Mouse (Mus musculus): Measurements from ENCODE around the gene Lmbr1. TPM values are rescaled to one million over a fixed set of nuclear protein-coding genes. Genes with fewer than 3 reads are reported as not detected.

Lmbr1 gene
- polyA plus RNA-seq, 1 experiment from 2014 or later, result 15.5 TPM

DNA sequence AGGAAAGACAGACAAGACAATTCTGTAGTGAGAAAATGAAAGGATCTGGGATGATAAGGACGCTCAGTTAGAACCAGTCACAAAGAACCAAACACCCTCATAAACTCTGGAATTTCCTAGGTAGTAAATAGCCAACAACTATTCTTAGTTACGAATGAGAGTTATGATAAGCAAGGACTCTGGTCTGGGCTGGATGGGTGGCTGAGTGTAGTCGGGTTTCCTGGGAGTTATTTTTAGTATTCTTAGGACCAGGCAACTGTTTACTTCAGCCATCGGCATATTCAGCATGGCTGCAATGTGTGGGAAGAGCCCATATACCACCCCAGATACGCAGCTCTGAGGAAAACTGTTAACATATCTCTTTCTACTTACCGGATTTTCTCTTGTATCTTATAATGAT is 14.7 kb downstream of the Lmbr1 start:
- Histone ChIP-seq H3K27me3 (no peaks in the 10 kb centered on the region), H3K36me3 (replicated peaks) (peaks cover 7% of the 10 kb centered on the region; the same call in 1 of the 2 replicates), H3K4me1 (no peaks in the 10 kb centered on the region), H3K27ac (no peak overlapping the region), H3K9me3 (no peaks in the 10 kb centered on the region), H3K9ac (no peak overlapping the region), H3K4me2 (no peak overlapping the region), H3K4me3 (replicated peaks) (no peak overlapping the region)
- WGBS, result 93% methylated on average over 6 of the region's 6 CpGs
- no peak for ATAC-seq (ENCODE audit: low FRiP score)

DNA sequence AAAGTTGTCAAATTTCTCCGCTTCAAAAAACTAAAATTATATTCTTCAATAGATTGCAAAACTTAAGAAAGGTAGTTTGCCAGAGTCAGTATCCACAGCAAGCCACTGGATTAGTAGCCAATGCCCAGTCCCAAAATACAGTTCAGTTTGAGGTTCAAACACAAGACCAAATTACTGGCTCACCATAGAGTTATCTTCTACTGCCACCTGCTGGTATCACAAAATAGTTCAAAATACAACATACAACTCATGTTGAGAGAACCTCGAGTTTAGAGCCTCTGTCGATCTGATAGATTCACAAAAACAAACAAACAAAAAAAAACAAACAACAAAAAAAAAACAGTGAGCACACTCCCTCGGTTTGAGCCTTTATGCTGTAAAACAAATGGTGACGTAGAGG is 42.4 kb downstream of the Lmbr1 start:
- no peaks in the 10 kb centered on the region for H3K36me3 ChIP-seq (replicated peaks)
- H3K4me3 ChIP-seq (replicated peaks), result no peak overlapping the region
- no peak overlapping the region for H3K9ac ChIP-seq
- no peak overlapping the region for H3K4me2 ChIP-seq
- H3K9me3 ChIP-seq, result no peaks in the 10 kb centered on the region
- no peak for ATAC-seq (ENCODE audit: low FRiP score)
- WGBS, result 63% methylated on average over 5 of the region's 5 CpGs
- no peaks in the 10 kb centered on the region for H3K4me1 ChIP-seq
- no peak overlapping the region for H3K27ac ChIP-seq
- no peaks in the 10 kb centered on the region for H3K27me3 ChIP-seq

GRCm38 (mm10) chr5:29322503-29322902 is 55.7 kb downstream of the Lmbr1 start:
- Histone ChIP-seq H3K27me3 (no peaks in the 10 kb centered on the region), H3K4me1 (no peaks in the 10 kb centered on the region), H3K27ac (no peak overlapping the region), H3K9me3 (no peaks in the 10 kb centered on the region), H3K4me2 (no peak overlapping the region), H3K36me3 (replicated peaks) (no peaks in the 10 kb centered on the region), H3K9ac (no peak overlapping the region), H3K4me3 (replicated peaks) (no peak overlapping the region)
- ATAC-seq (ENCODE audit: low FRiP score), result no peak
- WGBS, result 89% methylated on average over 2 of the region's 2 CpGs

GRCm38 (mm10) chr5:29309191-29309590 is 69.0 kb downstream of the Lmbr1 start:
- 84% methylated on average over 3 of the region's 3 CpGs for WGBS
- no peak overlapping the region for H3K4me2 ChIP-seq

DNA sequence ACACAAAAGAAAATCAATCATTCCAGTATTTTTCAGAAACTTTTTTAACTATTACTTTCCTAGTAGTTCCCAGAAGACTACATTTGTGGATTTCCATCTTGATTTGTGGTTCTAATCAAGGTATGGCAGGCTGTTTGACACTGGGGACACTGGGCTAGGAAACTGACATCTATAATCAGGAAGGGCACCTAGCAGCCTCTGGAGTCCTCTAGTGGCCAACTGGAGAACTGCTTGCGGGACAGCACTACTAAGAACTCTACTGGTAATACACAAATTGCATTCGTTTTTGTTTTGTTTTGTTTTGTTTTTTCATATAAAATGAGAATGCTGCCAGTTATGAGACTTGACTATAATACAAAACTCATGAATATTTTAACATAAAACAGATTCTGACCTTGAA is 85.0 kb downstream of the Lmbr1 start:
- H3K27me3 ChIP-seq, result no peaks in the 10 kb centered on the region
- no peak for ATAC-seq (ENCODE audit: low FRiP score)
- H3K9me3 ChIP-seq, result no peaks in the 10 kb centered on the region
- no peak overlapping the region for H3K9ac ChIP-seq
- H3K36me3 ChIP-seq (replicated peaks), result no peaks in the 10 kb centered on the region
- 21% methylated on average over 2 of the region's 2 CpGs for WGBS
- H3K4me1 ChIP-seq, result no peaks in the 10 kb centered on the region
- H3K4me3 ChIP-seq (replicated peaks), result no peak overlapping the region
- H3K4me2 ChIP-seq, result no peak overlapping the region
- H3K27ac ChIP-seq, result no peak overlapping the region

More at GRCm38 (mm10) chr5:29309191-29309590, 69.0 kb downstream of the Lmbr1 start:
- no peak overlapping the region for H3K4me3 ChIP-seq (replicated peaks)
- H3K27ac ChIP-seq, result no peak overlapping the region
- H3K36me3 ChIP-seq (replicated peaks), result no peaks in the 10 kb centered on the region; the same call in 1 of the 2 replicates
- H3K9ac ChIP-seq, result no peak overlapping the region
- H3K27me3 ChIP-seq, result no peaks in the 10 kb centered on the region
- no peaks in the 10 kb centered on the region for H3K4me1 ChIP-seq
- no peak for ATAC-seq (ENCODE audit: low FRiP score)
- no peaks in the 10 kb centered on the region for H3K9me3 ChIP-seq

GRCm38 (mm10) chr5:29290110-29290509 is 88.1 kb downstream of the Lmbr1 start:
- Histone ChIP-seq H3K27me3 (no peaks in the 10 kb centered on the region), H3K9ac (no peak overlapping the region), H3K9me3 (no peaks in the 10 kb centered on the region), H3K4me1 (no peaks in the 10 kb centered on the region), H3K36me3 (replicated peaks) (no peaks in the 10 kb centered on the region), H3K4me2 (no peak overlapping the region), H3K4me3 (replicated peaks) (no peak overlapping the region), H3K27ac (no peak overlapping the region)
- no peak for ATAC-seq (ENCODE audit: low FRiP score)
- WGBS, result 97% methylated on average over 3 of the region's 3 CpGs

- Histone ChIP-seq H3K27ac (no peak overlapping the region), H3K4me3 (replicated peaks) (no peak overlapping the region), H3K27me3 (no peaks in the 10 kb centered on the region), H3K9me3 (no peaks in the 10 kb centered on the region), H3K36me3 (replicated peaks) (no peaks in the 10 kb centered on the region), H3K4me2 (no peak overlapping the region), H3K4me1 (no peaks in the 10 kb centered on the region), H3K9ac (no peak overlapping the region)
- 89% methylated on average over 6 of the region's 6 CpGs for WGBS
- no peak for ATAC-seq (ENCODE audit: low FRiP score)
Measured at GRCm38 (mm10) chr5:29289703-29290102, 88.5 kb downstream of the Lmbr1 start.

DNA sequence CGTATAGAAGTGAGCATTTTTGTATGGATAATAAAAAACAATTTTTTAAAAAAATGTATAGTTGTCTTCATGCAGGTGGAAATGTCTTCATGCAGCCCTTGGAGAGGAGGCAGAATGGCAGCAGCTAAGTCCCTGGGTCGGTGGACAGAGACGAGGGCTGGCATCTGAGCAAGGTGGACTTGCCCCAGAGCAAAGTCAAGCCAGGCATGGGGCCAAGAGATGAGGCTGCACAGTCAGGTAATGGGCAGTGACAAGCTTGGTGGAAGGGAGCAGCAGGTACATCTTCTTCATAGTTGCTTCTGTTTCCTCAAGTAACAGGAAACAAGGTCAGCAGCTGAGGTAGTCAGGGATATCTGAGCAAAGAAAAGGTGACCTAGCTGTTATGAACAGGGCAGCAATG is 97.1 kb downstream of the Lmbr1 start:
- ATAC-seq (ENCODE audit: low FRiP score), result no peak

GRCm38 (mm10) chr5:29274746-29275145 is 103.4 kb downstream of the Lmbr1 start:
- ATAC-seq (ENCODE audit: low FRiP score), result no peak
- Histone ChIP-seq H3K9me3 (no peaks in the 10 kb centered on the region), H3K27me3 (no peaks in the 10 kb centered on the region), H3K4me3 (replicated peaks) (no peak overlapping the region), H3K27ac (no peak overlapping the region), H3K4me2 (no peak overlapping the region), H3K9ac (no peak overlapping the region), H3K36me3 (replicated peaks) (no peaks in the 10 kb centered on the region), H3K4me1 (no peaks in the 10 kb centered on the region)

More for the DNA sequence above, 97.1 kb downstream of the Lmbr1 start:
- Histone ChIP-seq H3K9me3 (no peaks in the 10 kb centered on the region), H3K4me1 (no peaks in the 10 kb centered on the region), H3K4me3 (replicated peaks) (no peak overlapping the region), H3K36me3 (replicated peaks) (no peaks in the 10 kb centered on the region), H3K4me2 (no peak overlapping the region), H3K27ac (no peak overlapping the region), H3K9ac (no peak overlapping the region), H3K27me3 (no peaks in the 10 kb centered on the region)
- WGBS, result 88% methylated on average over 3 of the region's 3 CpGs

- Histone ChIP-seq H3K27ac (no peak overlapping the region), H3K36me3 (replicated peaks) (no peaks in the 10 kb centered on the region), H3K27me3 (no peaks in the 10 kb centered on the region), H3K9ac (no peak overlapping the region), H3K4me2 (no peak overlapping the region), H3K9me3 (no peaks in the 10 kb centered on the region), H3K4me1 (no peaks in the 10 kb centered on the region), H3K4me3 (replicated peaks) (no peak overlapping the region)
- no peak for ATAC-seq (ENCODE audit: low FRiP score)
- 62% methylated on average over 2 of the region's 2 CpGs for WGBS
Measured at GRCm38 (mm10) chr5:29273426-29273825, 104.8 kb downstream of the Lmbr1 start.

DNA sequence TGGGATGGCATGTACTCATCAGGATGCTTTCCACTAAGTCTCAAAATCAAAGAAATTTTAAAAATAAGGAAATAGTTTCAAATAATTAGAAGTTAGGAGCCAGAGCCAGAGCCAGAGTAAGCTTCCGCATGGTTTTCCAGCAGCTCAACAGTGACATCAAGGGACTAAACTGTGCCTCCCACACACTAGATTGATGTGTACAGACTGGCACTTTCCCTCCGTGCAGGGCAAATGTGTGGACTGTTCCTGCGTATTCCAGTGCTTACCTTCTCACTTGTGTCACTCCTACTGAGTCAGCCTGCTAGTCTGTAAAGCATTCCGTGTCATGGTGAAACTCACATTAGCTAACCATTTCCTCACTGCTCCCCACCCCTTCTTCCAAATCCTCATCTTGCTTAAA is 107.3 kb downstream of the Lmbr1 start:
- H3K9ac ChIP-seq, result no peak overlapping the region
- no peak overlapping the region for H3K4me3 ChIP-seq (replicated peaks)
- H3K4me2 ChIP-seq, result no peak overlapping the region
- WGBS, result 61% methylated on average over 4 of the region's 4 CpGs
- no peaks in the 10 kb centered on the region for H3K4me1 ChIP-seq
- H3K9me3 ChIP-seq, result no peaks in the 10 kb centered on the region
- no peaks in the 10 kb centered on the region for H3K36me3 ChIP-seq (replicated peaks)
- ATAC-seq (ENCODE audit: low FRiP score), result no peak
- no peaks in the 10 kb centered on the region for H3K27me3 ChIP-seq
- H3K27ac ChIP-seq, result no peak overlapping the region

DNA sequence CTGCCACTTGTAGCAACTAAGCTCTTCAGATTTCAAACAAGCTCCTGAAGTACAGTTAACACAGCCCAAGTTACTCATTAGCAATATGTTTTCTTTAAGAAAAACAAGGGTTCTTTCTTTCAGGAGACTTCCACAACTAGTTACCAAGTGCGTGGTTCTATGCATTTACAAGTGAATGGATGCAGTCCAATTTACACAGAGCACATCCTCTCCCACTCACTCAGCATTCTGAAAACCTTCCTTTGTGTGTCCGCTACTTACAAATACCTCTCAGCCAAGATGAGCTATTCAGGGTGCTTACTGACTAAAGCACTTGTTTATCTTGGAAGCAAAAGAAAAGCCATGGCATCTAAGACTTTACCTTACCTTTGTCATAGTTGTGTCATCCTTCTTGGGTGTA is 124.3 kb downstream of the Lmbr1 start:
- H3K4me1 ChIP-seq, result peaks cover 19% of the 10 kb centered on the region
- no peaks in the 10 kb centered on the region for H3K9me3 ChIP-seq
- no peak overlapping the region for H3K27ac ChIP-seq
- no peak overlapping the region for H3K9ac ChIP-seq
- 20% methylated on average over 2 of the region's 2 CpGs for WGBS
- no peak overlapping the region for H3K4me2 ChIP-seq
- no peaks in the 10 kb centered on the region for H3K36me3 ChIP-seq (replicated peaks)
- H3K27me3 ChIP-seq, result no peaks in the 10 kb centered on the region
- H3K4me3 ChIP-seq (replicated peaks), result no peak overlapping the region
- ATAC-seq (ENCODE audit: low FRiP score), result peak; percentile 42; the same call in 1 of the 2 replicates

DNA sequence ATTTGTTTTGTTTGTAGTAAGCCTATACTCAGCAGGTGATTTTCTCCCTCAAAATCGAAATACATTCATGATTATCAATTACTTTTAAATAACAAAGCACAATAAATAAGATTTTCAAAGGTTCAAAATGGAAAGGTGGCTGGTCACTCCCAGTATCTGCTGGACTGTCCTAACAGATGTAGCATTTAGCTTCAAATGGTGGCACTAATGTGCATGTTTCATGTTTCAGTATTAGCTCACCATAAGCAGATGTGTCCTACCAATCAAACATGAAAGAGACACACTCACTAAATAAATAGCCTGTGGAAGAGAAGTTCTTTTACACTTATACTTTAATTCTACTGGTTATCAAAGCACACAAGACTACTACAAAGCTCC is 126.7 kb downstream of the Lmbr1 start:
- H3K9me3 ChIP-seq, result no peaks in the 10 kb centered on the region
- WGBS, result 42% methylated on average over 1 of the region's 1 CpGs
- no peak for ATAC-seq (ENCODE audit: low FRiP score)
- no peak overlapping the region for H3K9ac ChIP-seq
- H3K4me3 ChIP-seq (replicated peaks), result no peak overlapping the region
- peaks cover 19% of the 10 kb centered on the region for H3K4me1 ChIP-seq
- no peaks in the 10 kb centered on the region for H3K27me3 ChIP-seq
- H3K27ac ChIP-seq, result no peak overlapping the region
- H3K4me2 ChIP-seq, result no peak overlapping the region
- no peaks in the 10 kb centered on the region for H3K36me3 ChIP-seq (replicated peaks)

Measured in forebrain, embryonic 12.5 days (tissue).